Mouse (Mus musculus) c-Kit-positive CD71-negative TER-119-negative erythroid progenitor cells, embryonic 14.5 days (primary cell): ENCODE results near the gene Elmo1.

Experiments
- DNase-seq: peaks from one replicate; pipeline ENCODE4 v3.0.0-alpha.2; 2013; ENCODE audit warnings: low read depth

The Elmo1 gene

DNA sequence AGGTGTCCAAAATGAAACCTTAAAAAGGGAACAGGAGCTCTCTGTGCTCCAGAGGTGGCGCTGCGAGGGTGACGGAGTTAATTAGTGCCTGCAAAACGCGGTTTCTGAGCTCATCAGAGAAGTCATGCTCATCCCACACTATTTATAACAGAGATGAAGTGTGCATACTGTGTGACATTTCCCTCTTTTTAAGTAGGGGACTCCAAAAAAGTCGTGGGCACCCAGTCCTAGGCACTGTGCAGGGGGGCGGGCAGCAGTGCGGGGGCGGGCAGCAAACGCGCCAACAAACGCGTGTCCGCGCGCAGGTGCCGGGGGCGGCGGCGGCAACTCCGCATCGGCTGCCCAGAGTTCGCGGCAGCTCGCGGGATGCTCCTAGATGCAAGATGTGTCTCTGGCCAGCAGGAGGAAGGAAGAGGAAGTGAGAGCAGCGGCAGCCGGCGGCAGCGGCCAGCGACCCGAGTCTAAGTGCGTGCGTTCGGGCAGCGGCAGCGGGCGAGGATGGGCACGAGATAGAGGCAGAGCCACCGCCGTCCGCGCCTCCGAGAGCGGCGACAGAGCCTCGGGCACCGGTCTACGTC, at the start of gene Elmo1:
Gene Elmo1, plus strand, starts transcription at position 464 of the 578 bp plus-strand sequence.
- DNase-seq, result no peak

DNA sequence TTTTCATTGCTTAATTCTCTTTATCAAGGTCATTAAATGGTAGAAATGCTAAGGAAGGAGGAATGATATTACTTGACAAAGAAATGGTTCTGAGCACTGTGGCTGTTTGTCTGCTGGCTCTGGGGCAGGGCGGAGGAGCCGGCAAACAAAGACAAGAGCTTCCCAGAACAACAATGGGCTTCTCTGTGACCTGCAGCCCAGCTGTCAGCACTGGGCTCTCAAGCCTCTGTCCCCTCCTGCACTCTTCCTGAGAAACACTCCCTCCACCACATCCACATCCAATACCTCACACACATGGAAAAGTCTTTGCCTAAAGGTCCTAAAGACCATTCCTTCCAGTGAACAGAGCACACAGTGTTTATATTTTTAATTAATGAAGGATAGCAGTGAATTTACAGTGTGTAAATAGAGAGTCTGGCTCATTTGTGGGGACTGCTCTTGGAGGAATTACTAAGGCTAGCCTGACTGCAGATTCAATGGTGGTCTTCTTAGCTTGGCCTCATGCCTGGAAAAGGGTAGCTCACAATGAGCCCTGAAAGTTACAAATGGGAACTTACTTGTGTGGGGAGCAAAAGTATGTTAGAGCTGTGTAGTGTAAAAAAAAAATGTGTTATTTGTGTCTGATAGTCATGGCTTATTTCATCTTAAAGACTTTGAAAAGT, 49.1 kb upstream of the Elmo1 start:
- DNase-seq, result no peak

- no peak for DNase-seq
Observed at GRCm38 (mm10) chr13:20042856-20043255, 47.5 kb upstream of the Elmo1 start.

DNA sequence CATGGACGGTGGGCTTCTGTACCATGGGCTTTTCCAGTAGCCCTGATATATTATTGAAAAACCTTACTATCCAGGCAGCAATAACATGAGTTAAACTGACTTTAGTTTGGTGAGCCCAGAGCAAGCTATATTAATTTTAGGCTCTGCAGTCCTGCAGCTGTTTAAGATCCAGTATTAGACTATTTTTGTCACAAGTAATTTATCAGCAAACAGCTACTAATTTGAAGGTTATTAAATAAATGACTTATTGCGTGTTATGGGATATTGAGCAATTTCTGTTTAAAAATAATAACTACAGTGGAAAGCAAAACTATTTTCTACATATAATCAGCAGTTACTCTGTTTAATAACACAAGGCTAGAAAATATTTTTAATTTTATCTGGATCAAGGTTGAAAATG, 45.0 kb upstream of the Elmo1 start:
- no peak for DNase-seq

DNA sequence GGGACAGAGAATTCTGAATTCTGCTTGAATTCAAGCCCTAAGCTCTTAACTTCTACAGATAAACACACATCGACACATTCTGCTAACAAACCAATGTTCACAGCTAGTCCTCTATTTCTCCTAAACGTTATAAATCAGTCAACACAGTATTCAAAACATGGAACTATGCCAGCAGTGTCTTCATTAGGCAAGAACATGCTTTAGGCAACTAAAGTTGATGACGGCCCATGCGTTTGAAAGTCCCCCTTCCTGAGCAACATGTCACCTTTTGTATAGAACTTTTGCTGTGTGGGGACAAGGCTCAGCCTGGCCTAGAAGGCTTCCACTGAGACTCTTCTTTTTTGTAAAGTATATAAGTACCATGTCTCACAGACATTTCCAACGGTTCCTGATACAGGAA, 44.6 kb upstream of the Elmo1 start:
- no peak for DNase-seq

DNA sequence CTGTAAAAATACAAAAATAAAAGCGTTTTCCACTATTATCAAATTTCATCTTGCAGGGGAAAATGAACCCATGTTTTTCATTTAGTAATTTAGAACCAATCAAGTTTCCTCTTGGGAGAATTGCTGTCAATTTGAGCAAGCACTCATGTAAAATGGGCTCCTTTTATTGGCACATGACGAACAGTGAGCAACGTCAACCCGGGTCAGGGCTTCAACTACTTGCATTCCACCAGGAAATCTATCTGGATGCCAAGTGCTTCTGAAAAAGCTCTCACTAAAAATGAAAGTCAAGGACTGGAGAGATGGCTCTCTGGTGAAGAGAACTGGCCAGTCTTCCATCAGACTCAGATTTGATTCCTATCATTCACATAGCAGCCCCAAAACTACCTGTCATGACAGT, 44.0 kb upstream of the Elmo1 start:
- no peak for DNase-seq

GRCm38 (mm10) chr13:20047926-20048836, 42.2 kb upstream of the Elmo1 start:
- no peak for DNase-seq

DNA sequence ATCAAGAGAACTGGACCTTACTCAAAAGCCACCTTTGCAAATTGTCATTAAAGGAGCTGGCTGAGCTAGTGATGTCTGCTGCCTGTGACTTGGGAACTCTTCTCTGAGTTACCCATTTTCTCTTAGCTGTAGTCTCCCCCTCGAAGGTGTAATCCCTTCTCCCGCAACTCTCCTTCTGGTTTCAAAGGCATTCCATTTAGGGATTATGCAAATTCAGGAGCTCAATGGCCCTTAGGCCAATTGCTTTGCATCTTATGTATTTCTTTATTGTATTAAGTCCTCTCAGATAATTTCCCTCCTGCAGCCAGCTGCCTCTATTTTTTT, 41.6 kb upstream of the Elmo1 start:
- no peak for DNase-seq

GRCm38 (mm10) chr13:20049654-20050053, 40.7 kb upstream of the Elmo1 start:
- DNase-seq, result no peak

DNA sequence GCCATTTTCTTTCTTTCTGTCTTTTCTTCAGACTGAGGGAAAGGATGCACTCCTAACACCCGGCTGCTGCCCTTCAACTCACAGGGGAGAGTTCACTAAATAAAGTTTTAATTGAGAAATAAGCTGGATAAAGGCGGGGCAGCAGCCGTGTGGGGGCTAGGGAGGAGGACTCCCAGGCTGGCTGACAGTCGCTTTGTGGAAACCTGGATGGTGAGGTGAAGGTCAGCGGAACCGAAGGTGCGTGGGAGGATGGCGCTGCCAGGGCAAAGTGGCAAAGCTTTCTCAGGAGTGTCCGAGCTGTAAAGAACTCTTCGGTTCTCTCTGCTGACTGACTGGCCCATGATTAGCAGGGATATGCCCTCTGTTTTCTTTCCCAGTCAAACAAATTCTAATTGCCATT, 40.2 kb upstream of the Elmo1 start:
- DNase-seq, result no peak

- no peak for DNase-seq
Observed at GRCm38 (mm10) chr13:20057926-20058325, 32.5 kb upstream of the Elmo1 start.

DNA sequence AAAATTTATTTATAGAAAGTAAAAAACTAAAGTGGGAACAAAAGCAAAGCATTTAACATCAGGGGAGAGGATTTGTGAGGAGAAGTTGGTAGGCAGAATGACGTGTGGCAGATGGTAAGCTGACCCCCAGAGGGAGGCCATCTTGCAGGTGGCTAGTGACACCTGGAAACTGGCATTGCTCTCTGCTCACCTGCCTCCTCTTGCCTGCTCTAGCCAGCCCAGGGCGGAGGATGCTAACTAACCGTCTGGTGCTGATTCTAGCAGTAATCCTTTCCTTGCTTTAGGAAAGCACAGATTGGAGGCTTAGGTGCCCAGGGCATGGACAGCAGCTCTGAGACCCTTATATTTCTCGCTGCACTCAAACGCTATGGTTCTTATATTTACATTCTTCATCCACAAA, 29.4 kb upstream of the Elmo1 start:
- no peak for DNase-seq

DNA sequence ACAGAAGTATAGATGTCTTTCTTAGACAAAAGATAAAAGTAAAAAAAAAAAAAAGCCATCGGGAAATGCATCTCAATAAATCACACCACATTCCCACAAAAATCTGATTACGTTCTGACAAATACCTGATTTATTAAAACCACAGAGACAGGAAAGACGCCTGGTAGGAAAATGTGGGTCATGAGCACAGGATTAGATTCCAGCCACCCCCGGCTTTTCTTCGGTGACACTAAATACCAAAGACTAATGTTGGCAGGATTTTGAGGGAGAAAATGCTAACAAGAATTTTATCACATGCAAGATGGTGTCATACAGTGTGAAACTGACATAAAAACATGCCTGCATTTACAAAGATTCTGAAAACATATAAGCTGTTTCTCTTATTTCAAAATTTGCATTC, 27.1 kb upstream of the Elmo1 start:
- DNase-seq, result no peak

DNA sequence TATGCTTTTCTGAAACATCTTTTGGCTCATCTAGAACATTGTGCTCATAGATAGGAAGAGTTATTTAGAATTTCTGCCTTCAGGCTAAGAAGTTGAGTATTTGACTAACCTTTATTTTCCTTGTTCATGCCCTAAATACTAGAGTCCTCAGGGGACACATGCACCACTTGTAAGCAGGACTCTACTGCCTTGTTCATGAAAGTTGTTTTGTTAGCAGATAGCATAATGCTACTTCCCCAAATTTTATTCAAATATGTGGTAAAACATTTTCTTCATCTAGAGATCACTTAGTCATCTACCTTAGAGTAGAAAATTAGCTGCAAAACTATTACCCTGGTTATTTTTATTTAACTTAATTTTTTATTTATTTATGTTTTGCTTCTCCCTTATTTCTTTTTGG, 18.4 kb upstream of the Elmo1 start:
- no peak for DNase-seq

DNA sequence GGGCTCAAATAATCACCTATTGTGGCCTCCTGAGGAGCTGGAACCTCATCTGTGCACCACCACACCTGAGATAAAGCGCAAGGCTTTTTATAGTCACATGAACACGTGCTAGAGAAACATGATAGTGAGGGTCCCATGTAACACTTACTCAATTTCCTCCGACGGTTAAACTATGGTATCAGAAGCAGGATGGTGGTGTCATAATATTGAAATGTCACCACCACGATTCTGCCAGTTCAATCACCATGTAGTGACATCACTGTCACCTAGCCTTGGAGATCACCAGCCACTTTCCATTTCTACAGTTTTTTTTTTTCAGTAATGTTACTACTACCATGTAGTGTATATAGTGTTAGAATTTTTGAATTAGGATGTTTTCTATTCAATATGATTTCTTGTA, 17.4 kb upstream of the Elmo1 start:
- no peak for DNase-seq

GRCm38 (mm10) chr13:20076521-20076920, 13.9 kb upstream of the Elmo1 start:
- no peak for DNase-seq

DNA sequence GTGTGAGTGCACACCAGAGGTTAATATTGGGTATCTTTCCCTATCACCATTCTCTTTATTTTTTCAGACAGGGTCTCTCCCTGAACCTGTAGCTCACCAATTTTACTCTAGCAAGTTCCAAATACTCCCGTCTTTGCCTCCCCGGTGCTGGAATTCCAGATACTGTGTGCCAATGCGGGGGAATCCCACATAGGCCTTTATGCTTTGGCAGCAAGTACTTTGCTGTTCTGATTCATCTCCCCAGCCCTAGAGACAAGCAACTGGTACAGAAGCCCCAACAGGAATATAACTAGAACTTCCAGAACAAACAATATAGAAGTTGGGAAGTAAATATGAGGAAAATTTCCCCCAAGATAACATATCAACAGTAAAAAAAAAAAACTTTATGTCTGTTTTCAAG, 13.2 kb upstream of the Elmo1 start:
- DNase-seq, result no peak

DNA sequence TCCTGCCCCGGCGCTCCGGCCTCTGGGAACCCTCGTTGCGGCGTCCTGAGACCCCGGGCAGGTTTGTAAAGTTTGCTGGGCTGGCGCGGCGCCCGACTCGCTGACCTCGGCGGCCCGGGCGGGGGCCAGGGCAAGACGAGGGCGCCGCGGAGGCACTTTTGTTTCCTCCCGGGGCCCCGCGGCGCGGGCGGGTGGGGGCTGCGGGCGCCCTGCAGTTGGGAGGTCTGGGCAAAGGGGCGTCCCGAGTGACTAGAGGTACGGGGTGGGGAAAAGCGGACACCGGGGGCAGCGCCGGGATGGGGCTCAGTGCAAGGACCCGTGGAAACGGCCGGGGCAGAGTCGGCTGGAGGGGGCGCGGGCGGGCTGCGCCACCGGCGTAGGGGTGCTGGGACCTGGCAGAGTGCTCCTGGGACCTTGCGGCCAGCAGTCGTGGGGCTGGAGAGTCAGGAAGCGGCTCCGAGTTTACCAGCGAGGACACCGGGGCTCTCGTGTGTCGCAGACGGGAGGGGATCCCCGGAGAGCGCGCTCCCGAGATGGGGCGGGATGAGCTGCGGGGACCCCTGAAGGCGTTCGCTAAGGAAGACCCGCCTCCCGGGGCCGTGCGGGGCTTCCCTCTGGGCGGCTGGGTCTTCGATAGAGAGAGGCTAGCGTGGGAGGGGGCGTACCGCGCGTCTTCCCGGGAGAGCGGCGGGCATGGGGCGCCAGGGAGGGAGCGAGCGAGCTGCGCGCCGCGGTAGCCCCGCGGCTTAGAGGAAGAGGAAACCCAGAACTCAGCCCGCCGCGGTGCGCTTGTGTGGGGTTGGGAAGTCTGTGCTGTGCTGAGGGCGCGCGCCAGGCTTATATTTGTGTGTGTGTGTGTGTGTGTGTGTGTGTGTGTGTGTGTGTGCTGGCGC, 561 bp downstream of the Elmo1 start:
- DNase-seq, result no peak

- DNase-seq, result no peak
Observed at GRCm38 (mm10) chr13:20091604-20091926, 1.2 kb downstream of the Elmo1 start.

GRCm38 (mm10) chr13:20092301-20092700, 1.9 kb downstream of the Elmo1 start:
- DNase-seq, result no peak

DNA sequence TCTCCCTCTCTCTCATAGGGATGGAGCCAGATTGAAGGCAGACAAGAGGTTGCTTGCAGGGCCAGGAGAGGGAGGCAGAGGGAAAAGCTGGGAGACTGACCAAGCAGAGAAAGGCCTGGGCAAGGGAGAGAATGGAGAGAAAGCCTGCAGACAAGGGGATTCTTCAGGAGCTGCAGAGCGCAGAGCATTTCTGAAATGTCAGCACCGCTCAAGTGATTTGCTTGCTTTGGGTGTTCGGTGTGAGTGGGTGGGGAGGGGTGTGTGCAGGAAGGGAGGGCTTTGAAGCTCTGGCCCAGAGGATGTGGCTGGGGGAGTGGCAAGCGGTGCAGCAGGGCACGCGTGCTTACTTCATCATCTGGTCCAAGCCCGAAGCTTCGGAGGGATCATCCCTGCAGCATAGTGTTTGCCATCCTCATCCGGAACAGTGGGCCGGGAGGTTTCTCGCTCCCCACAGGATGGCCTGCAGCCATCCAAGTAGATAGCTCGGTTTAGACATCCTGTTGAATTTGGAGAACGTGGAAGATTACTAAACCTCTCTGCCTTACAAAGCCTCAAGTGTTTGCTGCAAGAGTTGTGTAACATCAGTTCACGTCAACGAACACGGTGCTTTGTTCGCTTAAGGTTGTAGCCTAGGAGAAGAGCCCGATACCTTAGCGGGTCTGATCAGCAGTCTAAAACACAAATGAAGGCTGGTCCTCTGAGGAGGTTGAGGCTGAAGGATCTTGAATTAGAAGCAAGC, 3.1 kb downstream of the Elmo1 start:
- DNase-seq, result no peak
